Mouse (Mus musculus): Measurements from ENCODE around the gene Akap12.

Gene Akap12

DNA sequence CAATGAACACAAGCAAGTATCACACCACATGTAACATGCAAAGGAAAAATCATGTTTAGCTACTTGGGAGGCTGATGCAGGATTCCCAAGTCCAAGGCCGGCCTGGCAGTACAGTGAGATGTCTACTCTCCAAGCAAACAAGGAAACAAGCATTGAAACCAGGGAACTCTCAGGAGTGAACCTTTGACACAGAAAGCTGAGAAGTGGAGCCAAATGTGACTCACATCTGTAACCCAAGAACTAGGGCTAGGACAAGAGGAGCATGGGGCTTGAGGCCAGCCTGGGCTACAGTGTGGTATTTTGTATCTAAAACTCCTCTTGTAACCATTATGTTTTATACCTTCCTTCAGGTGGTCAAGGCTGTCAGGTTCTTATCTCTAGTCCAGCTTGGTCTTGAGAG lies 141.0 kb downstream of the Akap12 start:
- no peak for DNase-seq
